Mouse (Mus musculus) heart, postnatal 4 days (tissue): ENCODE data around the gene Zc3hc1. TPM values are rescaled to one million over a fixed set of nuclear protein-coding genes. Genes with fewer than 3 reads are reported as not detected.
"Not testable (repeated sequence)": the region's sequence is repeated elsewhere in the genome, so short reads cannot be mapped to it uniquely, and the experiment has no call there.

Experiments
- DNase-seq: peaks from one replicate; pipeline ENCODE4 v3.0.0; 2021
- total RNA-seq, 2 experiments: library from RNA; stranded (reverse); gene quantifications; 2 replicates each; pipeline ENCODE4 v1.2.3; 2021

The Zc3hc1 gene
- 10 to 100 TPM; 22.9 to 24.5 TPM for total RNA-seq

GRCm38 (mm10) chr6:30390714-30391697 lies at the start of gene Zc3hc1:
Gene Zc3hc1, minus strand, starts transcription at chr6:30391028.
- peak; percentile 79 for DNase-seq

DNA sequence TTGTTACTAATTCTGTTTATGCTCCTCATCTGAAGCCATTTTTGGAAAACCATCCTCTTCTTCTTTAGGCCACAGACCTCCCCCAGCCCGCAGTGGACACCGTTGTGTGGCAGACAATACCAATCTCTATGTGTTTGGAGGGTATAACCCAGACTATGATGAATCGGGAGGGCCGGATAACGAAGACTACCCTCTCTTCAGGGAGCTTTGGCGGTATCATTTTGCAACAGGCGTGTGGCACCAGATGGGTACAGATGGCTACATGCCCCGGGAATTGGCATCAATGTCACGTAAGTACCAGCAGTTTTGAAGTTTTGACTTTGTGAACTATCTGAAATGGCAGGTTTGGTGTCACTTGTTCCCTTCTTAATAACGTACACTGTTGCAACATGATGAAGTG lies 48.7 kb upstream of the Zc3hc1 start:
- DNase-seq = no peak

GRCm38 (mm10) chr6:30437054-30437453 lies 46.2 kb upstream of the Zc3hc1 start:
- no peak for DNase-seq

- DNase-seq = peak; percentile 54
Observed at GRCm38 (mm10) chr6:30436476-30436875, 45.6 kb upstream of the Zc3hc1 start.

GRCm38 (mm10) chr6:30432461-30433192 lies 41.8 kb upstream of the Zc3hc1 start:
- DNase-seq = no peak

DNA sequence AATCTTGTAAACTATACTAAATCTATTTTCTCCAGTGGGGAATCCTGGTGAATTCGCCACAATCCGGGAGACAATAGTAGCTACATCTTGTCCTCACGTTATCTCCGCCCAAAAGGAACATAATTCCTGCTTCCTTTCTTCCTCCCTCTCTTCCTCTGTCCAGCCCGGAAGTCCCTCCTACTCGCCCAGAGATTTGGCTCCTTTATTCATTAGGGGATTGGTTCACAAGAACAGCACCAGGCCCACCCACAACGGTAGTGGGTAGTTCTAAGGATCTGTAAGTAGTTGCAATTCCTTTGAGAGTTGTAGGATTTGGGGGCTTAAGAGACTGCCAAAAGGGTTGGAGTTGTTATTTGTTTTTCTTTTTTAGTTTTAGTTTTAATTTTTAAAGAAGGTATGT lies 26.0 kb upstream of the Zc3hc1 start:
- no peak for DNase-seq

DNA sequence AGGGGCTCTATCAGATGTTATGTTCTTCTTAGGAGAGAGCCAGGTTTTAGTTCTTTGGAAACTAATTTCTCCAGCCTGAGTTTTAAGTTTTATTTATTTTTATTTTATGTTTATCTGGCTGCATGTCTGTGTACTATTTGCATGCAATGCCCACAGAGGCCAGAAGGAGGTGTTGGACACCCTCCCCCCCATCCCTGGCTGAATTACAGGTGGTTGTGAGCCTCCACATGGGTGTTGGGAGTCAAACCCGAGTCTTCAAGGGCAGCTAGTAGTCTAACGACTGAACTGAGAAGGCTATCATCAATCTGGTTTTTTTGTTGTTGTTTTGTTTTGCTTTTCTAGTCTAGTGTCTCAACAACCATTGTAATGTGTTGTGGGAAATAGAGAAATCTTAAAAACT lies 25.3 kb upstream of the Zc3hc1 start:
- no peak for DNase-seq

DNA sequence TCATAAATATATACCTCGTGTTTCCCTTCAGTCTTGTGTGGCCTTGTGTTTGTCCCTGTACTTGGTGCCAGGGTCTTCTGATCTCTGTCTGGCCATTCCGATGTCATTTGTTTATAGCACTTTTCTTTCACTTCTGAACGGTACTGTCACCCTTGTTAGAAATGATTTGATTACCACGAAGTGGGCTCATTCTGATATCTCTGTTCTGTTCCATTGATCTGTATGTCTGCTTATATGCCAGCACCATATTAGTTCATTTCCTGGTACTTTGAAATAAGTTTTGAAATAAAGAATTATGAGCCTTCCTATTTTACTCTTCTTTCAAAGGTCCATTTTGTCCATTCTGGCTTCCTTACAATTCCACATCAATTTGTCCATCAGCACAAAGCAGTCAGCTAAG lies 20.5 kb upstream of the Zc3hc1 start:
- DNase-seq = no peak

DNA sequence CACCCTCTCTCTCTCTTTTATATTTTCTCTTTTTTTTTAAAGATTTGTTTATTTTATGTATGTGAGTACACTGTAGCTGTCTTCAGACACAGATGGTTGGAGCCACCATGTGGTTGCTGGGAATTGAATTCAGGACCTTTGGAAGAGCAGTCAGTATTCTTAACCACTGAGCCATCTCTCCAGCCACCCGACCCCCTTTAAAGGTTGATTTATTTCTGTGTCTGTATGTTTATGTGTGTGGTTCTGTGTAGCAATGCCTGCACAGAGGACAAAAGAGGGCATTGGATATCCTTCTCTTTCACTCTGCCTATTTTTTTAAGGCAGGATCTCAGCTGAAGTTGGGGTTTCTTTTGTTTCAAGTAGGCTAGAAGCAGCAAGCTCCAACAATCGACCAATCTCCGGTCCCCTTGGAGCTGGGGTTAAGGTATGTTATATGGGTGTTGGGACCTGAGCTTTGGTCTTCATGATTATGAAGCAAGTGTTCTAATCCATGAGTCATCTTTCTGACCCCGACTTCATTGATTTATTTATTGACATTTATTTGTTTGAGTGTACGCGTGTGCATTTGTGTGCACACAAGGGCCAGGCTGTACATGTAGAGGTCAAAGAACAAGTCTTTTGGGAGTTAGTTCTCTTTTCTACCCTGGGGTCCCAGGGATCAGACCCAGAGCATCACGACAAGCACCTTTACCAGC lies 18.7 kb upstream of the Zc3hc1 start:
- DNase-seq = no peak

DNA sequence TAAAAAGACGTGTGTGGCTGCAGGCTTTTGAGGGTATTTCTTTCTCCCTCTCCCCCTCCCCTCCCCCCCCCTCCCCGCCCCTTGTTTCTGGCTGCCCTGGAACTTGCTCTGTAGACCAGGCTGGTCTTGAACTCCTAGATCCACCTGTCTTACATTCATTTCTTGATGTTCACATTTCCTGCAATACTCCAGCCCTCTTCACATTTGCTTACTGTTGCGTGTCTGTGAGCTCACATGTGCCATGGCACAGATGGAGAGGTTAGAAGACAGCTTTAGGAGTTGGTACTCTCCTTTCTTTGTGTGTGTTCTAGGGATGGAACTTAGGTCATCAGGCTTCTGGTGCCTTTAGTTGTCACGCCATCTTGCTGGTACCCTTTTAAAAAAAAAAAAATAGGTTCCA lies 17.4 kb upstream of the Zc3hc1 start:
- DNase-seq = no peak

DNA sequence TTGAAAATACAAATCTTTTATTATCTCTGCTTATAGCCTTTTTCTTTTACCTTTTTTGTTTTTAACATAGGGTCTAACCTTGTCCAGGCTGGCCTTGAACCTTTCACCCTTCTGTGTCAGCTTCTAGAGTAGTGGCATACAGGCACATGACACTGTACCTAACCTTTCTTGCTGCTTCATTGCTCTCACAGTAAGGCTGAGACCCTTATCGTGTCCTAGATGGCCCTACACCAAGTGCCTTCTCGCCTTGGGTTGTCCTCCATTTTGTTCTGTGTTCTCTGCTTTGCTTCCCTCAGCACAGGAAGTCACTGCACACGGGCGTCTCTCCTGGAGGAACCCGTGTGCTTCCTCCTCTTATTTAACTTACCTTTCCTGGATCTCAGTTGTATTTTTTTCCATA lies 13.8 kb upstream of the Zc3hc1 start:
- DNase-seq = no peak

DNA sequence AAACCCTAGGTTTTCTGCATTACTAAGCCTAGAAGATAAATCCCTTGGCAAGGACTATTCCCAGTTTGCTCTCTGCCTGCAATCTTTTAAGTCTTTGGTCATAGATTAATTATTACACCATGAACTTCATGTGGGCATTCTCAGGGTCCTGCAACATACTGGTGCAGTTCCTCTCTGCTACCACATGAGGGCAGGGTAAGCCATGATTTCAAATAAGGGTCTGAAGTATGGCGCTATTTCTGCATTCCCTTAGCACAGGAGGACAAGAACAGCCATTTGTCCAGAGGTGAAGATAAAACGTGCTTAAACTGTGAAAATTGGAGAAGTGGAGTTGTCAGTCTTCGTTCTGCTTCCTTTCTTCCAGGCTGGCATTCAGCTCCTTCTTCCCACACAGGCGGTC lies 12.6 kb upstream of the Zc3hc1 start:
- peak; percentile 71 for DNase-seq

DNA sequence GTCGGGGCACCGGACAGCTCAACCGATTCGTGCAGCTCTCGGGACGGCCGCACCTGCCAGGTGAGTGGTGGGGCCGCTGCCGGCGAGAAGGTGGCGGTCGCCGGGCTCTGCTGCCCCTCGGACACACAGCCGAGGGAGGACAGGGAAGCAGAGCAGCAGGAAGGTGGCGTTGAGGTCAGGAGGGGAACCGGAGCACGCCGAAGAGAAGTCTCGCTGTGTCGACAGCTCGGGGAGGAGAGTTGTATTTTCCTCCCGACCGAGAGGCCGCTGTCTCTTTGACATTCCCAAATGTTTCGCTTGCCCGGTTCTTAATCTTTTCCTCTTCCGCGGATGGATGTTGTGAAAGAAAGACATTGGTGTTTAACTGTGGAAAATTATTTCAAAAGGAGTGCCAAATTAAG lies 11.3 kb upstream of the Zc3hc1 start:
- peak; percentile 50 for DNase-seq

- DNase-seq = peak; percentile 100
Observed at GRCm38 (mm10) chr6:30401308-30402015, 10.6 kb upstream of the Zc3hc1 start, which contains the start of gene Klhdc10. Gene Klhdc10, plus strand, starts transcription at chr6:30401868.

DNA sequence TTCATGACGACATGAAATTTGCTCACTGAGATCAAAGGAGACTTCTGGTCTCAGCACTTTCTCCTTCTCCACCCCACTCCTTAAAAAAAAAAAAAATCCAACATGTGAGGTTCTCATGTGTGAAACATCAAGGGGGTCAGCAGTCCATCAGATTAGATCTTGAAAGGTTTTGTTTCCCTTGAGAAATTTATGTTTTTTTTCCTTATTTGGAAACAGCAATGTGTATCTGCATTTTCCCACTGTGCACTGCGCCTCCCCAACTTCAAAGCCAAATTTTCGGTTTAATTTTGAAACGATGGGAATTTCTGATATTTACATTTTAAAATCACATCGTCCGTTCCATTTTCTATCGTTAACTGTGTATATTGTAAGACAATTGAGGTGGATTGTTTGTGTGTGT lies 9.9 kb upstream of the Zc3hc1 start:
- no peak for DNase-seq

- no peak for DNase-seq
Observed at GRCm38 (mm10) chr6:30400146-30400545, 9.3 kb upstream of the Zc3hc1 start.

GRCm38 (mm10) chr6:30391996-30392395 lies 1.2 kb upstream of the Zc3hc1 start:
- DNase-seq = no peak

DNA sequence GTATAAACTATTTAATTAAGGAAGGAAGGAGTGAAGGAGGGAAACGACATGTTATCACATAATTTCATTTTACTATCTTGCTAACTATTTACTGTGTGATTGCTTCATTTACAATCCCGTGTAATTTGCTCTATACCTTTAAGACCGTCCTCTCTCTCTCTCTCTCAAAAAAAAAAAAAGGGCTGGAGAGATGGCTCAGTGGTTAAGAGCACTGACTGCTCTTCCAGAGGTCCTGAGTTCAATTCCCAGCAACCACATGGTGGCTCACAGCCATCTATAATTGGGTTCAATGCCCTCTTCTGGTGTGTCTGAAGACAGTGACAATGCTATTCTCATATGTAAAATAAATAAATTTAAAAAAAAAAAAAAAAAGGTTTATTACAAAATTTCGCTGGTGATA lies 557 bp downstream of the Zc3hc1 start:
- not testable (repeated sequence) for DNase-seq

- DNase-seq = peak; percentile 44
Observed at GRCm38 (mm10) chr6:30381116-30381515, 9.7 kb downstream of the Zc3hc1 start.

- peak; percentile 50 for DNase-seq
Observed at GRCm38 (mm10) chr6:30375791-30376190, 15.0 kb downstream of the Zc3hc1 start.

GRCm38 (mm10) chr6:30374731-30375510 lies 15.9 kb downstream of the Zc3hc1 start:
- DNase-seq = peak; percentile 65
